Mouse (Mus musculus) kidney, adult 18-20 months (tissue): ENCODE results near the gene Lrrc49.

ENCODE experiments used
- DNase-seq: peaks from one replicate; pipeline ENCODE4 v3.0.0; 2021

The Lrrc49 gene

GRCm38 (mm10) chr9:60687891-60688324, at the start of gene Lrrc49:
Gene Lrrc49 (minus strand): TSS chr9:60688158.
- DNase-seq, result peak; percentile 89

GRCm38 (mm10) chr9:60734321-60734720, 46.4 kb upstream of the Lrrc49 start:
- no peak for DNase-seq

DNA sequence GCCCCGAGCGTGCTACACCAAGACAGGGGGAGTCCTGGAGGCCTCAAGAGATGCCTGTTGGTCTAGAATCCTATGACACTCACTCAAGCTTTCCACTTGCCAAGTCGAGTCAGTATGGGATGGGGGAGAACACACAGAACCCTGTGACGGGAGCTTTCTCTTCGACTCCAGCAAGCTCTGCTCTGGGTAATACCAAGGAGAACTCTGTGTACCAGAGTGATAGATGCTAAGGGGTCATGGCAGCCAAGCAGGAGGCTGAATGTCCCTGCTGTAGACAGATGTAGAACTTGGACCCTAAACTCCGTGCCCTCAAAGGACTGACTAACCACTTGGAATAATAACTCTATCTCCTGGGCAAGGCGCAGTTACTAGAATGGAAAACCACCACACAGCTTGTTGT, 37.0 kb upstream of the Lrrc49 start:
- DNase-seq, result no peak

DNA sequence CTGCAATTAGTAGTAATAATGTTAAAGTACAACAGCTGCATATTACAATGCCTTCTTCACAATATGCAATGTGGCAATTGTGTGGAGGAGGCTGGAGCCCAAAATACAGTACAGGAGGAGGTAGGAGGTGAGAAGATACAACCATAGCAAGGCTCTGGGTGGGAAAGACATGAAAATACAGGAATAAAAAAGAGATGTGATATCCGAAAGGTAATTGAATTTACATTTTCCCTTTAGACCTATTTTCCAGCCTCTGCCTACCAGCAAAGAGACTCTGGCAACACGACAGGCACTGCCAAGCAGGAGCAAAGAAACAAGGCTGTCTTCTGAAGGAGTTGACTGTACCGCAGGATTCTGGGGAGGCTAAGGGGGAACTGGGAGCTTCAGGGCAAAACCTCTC, 31.7 kb upstream of the Lrrc49 start:
- DNase-seq, result no peak

DNA sequence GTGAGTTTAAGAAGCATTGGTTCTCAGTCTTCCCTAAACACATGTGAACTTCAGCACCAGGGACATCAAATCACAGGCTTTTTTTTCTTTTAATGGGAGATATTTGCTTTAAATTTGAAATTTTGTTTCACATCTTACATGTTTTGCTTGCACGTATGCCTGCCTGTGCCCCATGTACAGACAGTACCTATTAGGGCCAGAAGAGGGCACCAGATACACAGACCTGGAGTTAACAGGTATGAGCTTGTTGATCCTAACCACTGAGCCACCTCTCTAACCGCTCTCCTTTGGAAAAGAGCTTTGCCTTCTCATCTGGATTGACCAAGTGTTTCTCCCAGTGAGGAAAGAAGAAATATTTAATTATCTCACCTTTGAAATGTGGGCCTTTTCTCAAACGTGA, 30.3 kb upstream of the Lrrc49 start:
- peak; percentile 56 for DNase-seq

GRCm38 (mm10) chr9:60715828-60716227, 27.9 kb upstream of the Lrrc49 start:
- no peak for DNase-seq

DNA sequence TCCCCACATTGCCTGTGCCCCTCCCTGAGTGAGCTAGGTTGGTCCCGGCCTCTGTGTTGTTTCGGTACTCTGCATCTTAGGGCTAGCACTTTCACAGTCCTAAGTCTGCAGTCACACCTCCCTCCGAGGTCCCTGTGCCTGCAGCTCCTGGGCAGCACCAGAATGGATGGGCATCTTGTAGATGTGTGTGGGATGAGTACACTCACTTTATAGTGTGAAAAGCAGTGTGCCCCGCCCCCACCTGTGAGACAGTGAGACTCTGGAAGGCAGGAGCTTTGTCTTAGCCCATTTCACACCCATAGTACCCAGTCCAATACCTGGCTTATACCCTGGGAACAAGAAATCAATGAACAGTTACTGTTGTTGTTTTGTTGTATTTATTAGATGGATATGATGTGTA, 27.3 kb upstream of the Lrrc49 start:
- no peak for DNase-seq

DNA sequence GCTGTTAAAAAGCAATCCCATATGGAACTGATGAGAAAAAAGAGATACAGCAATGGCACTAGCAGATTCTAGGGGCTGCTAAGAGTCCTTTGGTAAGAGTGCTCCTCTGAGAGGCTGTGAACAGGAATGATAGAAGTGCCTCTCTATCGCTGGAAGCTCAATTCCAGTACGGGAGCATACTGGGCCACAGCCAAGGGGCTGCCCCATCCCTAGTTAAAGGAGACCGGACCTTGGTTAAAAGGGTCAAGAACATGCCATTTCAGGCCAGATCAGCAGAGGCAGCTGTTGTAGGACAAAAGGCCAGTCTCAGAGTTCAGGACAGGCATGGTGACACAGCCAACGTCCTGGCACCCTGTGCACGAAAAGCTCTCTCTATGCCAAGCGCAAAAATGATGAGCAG, 26.2 kb upstream of the Lrrc49 start:
- no peak for DNase-seq

DNA sequence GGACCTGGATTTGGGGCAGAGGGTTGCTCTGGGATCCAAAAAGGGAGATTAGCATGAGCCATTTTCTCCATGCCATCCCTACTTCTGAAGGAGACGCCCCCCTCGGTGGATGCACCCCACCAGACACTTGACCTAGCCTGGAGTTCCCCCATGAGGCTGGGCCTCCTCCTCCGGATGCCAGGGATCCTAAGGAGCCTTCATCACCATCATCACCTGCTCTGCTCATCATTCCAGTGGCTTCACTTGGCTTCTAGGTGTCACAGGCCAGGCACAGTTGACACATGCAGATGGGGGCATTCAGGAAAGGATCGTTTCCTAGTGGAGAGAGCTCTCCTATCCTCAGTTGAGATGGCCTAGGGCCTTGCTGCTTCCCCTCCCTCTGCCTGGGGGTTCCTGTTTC, 25.7 kb upstream of the Lrrc49 start:
- no peak for DNase-seq

- DNase-seq, result peak; percentile 23
These were observed 25.0 kb upstream of the Lrrc49 start, which contains the start of gene Larp6 for GRCm38 (mm10) chr9:60712771-60713541. Gene Larp6 (plus strand): TSS chr9:60712989.

- no peak for DNase-seq
These were observed 24.1 kb upstream of the Lrrc49 start for GRCm38 (mm10) chr9:60712011-60712410.

DNA sequence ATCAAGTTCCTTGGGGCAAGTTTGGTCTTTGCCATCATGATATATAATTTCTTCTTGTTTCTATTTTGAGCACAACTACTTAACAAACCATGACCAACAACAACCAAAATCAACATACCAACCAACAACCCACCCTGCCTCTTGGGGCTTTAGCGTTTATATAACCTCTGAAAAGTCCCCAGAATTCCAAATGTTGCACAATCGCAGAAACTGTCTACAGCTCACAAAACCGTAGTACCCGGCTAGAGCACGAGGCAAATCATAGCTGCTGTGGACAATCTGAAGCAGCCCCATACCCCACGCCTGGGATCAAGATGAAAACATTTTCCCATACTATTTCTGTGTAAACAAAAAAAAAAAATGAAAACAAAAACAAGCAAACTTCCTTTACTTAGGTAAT, 21.8 kb upstream of the Lrrc49 start:
- no peak for DNase-seq

DNA sequence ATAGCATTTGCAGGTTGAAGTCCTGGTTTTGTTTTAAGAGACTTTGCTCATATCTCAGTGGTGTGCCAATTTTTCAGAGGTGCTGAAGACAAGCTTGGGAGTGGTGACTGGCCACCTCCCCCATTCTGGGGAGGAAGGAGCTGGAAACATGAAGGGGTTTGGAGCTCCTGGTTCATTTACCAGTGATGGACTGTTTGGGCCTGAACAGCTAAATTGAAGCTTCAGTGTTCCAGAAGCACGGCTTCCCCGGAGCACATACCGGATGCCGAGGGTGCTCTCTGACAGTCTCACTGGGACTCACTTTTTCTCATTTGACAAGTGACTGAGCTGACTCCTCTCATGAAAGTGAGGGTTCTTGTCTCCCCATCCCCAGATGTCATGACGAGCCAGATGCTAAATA, 20.6 kb upstream of the Lrrc49 start:
- DNase-seq, result no peak

DNA sequence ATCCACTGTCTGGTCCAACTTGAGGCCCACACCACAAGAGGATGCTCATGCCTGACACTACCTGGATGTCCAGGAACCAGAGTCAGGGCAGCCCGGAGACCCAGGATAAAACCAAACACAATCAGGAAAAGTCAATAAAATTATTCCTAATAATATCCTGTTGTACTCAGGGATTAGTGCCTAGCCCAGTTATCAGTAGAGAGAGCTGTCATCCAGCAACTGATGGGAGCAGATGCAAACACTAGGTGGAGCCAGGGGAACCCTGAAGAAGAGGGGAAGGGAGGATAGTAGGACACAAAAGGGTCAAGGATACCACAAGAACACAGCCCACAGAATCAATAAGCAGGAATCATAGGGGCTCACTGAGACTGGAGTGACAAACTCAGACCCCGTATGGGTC, 19.6 kb upstream of the Lrrc49 start:
- DNase-seq, result no peak

DNA sequence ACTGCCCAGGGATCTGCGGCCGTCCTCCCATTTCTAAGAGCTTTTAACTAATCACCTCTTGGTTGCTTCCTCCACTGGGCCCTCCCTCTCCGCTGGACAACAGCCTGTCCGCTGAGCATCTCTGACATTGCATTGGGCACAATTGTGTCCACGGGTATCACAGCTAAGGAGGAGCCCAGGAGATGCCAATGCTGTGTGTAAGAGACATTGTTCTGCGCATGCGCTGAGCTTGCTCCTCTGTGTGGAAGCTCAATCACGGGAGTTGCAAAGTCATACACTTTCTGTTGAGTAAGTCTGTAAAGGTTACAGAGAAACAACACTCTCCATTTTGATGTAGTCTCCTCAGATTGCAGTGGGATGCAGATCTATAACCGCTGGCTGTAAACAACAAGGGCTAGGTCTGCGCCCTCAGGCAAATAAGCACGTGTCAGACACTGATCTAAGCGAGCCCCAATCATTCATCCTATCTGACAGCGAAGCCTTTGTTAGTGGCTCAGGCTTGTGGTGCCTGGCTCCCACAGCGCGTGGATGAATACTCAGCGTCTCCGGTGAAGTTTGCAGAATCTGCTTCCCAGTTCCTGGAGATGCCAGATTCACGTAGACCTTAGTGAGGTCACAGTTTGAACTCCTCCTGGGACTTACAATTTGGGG, 11.7 kb upstream of the Lrrc49 start:
- DNase-seq, result no peak

- no peak for DNase-seq
These were observed 8.5 kb upstream of the Lrrc49 start for GRCm38 (mm10) chr9:60696271-60696985.

DNA sequence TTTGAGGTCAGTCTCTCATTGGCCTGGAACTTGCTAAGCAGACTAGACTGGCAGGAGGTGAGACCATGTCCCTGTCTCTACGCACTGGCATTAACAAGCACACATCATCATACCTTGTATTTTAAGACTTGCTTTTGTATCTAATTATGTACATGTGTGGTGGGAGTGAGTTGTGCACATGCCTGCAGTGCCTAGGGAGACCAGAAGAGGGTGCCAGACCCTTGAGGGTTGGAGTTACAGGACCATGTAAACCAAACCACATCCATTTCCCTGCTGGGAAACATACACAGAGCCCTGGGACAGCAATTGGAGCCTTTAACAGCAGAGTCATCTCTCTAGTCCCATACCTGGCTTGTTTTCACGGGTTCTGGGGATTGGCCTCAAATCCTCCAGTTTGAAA, 6.0 kb upstream of the Lrrc49 start:
- no peak for DNase-seq

GRCm38 (mm10) chr9:60692624-60693023, 4.7 kb upstream of the Lrrc49 start:
- DNase-seq, result no peak

- DNase-seq, result no peak
These were observed 543 bp downstream of the Lrrc49 start for GRCm38 (mm10) chr9:60687415-60687814.

- no peak for DNase-seq
These were observed 5.2 kb downstream of the Lrrc49 start for GRCm38 (mm10) chr9:60682753-60683152.

GRCm38 (mm10) chr9:60681005-60681404, 7.0 kb downstream of the Lrrc49 start:
- no peak for DNase-seq

DNA sequence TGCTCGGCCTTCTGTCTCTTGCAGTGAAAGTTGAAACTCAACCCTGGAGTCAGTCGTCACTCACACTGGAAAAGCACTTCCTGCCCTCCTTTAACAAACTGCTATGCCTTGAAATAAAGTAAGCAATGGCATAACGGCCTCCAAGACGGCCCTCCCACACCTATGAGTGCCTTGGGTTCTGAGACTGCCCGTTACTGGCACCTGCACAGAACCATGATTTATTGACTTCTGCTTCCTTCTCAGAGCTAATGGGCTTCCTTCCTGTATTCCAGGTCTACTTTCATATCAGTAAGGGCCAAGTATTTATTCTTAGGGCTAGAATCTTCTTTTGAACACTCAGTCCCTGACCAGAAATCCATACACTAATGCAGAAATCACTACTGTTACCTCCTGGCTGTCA, 9.0 kb downstream of the Lrrc49 start:
- peak; percentile 9 for DNase-seq

DNA sequence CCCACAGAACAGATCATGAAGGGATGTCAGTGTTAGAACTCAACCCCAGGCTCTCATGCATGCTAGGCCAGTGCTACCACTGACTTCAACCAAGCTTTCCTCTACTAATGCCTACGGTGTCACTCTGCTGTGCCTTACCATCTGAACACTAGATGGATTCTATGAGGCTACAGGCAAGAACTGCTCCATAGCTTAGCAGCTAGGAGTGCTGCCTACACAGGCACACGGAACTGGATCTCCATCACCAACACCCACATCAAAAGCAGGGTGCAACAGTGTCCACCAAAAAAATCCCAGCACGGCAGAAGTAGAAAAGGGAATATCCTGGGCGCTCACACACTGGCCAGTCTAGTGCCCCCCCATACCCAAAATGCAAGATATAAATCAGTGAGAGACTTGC, 11.5 kb downstream of the Lrrc49 start:
- DNase-seq, result no peak

GRCm38 (mm10) chr9:60674780-60675179, 13.2 kb downstream of the Lrrc49 start:
- DNase-seq, result no peak
